In the genomic region with DNA sequence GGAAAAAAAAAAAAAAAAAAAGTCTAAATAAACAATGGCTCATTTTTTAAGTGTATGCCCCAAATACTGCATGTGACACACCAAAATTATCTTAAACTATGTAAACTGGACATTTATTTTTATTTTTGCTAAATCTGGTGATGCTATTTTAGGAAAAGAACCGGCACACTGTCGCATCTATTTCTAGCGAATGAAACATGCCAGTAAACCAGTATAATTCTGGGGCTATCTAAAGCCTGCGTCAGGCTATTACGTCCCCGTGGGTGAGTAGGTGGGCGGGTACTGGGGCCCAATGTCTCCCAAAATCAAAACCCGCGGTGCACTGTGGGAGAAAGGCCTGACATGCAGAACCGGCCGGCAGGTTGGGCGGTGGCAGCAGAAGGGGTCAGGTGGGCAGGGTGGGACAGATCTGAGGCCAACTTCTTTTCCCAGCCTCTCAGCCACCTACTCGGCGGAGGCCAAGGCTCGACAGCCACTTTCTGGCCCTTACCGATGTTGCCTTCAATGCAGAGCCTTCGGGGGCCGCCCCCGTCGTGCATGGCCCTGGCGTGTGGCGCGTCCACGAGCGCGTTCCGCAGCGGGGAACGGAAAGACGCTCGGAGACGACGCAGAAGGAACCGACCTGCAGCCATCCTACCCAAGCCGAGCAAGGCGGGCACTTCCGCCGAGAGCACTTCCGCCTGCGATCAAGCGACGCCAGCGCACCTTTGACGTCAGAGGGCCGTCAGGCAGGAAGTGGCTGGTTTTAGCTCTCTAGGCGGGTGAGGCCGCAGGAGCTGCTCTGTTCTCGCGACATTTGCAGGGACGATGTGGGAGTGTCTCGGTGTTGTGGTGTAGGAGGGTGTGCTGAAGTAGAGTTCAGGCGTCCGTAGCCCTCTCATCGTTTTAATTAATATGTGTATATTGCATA, we compare ENCODE assay signal across 8 mouse cellular contexts. TPM values are rescaled to one million over a fixed set of nuclear protein-coding genes. Genes with fewer than 3 reads are reported as not detected.
DNase-seq lines count a peak whose midpoint lies in the region; ATAC-seq lines count a peak whose summit lies in the region.

A gene (minus strand): TSS at position 712 of the 910 bp plus-strand sequence.

- peak within 1 kb of the TSS; percentile 91 for H3K9ac ChIP-seq in heart, embryonic 14.5 days (ENCODE audit: low read length)
- H3K9ac ChIP-seq in liver, embryonic 13.5 days, result peak within 1 kb of the TSS; percentile 85
- peak within 1 kb of the TSS; percentile 93 for H3K9ac ChIP-seq in stomach, embryonic 16.5 days (ENCODE audit: low read length)

- peak within 1 kb of the TSS; percentile 72 to 99 for H3K4me3 ChIP-seq in heart, embryonic 14.5 days (ENCODE audit: control insufficient read depth in 1 of 2, insufficient read depth in 1 of 2, low read depth in 1 of 2, low read length in 2 of 2)
- peak within 1 kb of the TSS; percentile 85 for H3K4me3 ChIP-seq in liver, embryonic 13.5 days (replicated peaks)
- H3K4me3 ChIP-seq in stomach, embryonic 16.5 days (replicated peaks; ENCODE audit: low read length), result peak within 1 kb of the TSS; percentile 87

- peak within 1 kb of the TSS; percentile 76 for H3K4me2 ChIP-seq in heart, embryonic 14.5 days (ENCODE audit: low read length)
- peak within 1 kb of the TSS; percentile 91 for H3K4me2 ChIP-seq in liver, embryonic 13.5 days
- peak within 1 kb of the TSS; percentile 81 for H3K4me2 ChIP-seq in stomach, embryonic 16.5 days (ENCODE audit: low read depth, low read length)

- peak within 1 kb of the TSS; percentile 98 to 99 for H3K27ac ChIP-seq in heart, embryonic 14.5 days (replicated peaks in 1 of 2; ENCODE audit: control insufficient read depth in 1 of 2, insufficient read depth in 1 of 2, low read depth in 2 of 2, low read length in 2 of 2)
- peak within 1 kb of the TSS; percentile 99 for H3K27ac ChIP-seq in liver, embryonic 13.5 days
- peak within 1 kb of the TSS; percentile 98 for H3K27ac ChIP-seq in stomach, embryonic 16.5 days (ENCODE audit: low read length)

- H3K4me1 ChIP-seq in heart, embryonic 14.5 days (ENCODE audit: control insufficient read depth in 2 of 2, insufficient read depth in 2 of 2, low read length in 2 of 2), result peaks cover 2 to 18% of the 10 kb centered on the region in 2 experiments; a peak in 2 of 4 replicates
- H3K4me1 ChIP-seq in liver, embryonic 13.5 days (replicated peaks), result peaks cover 44% of the 10 kb centered on the region
- H3K4me1 ChIP-seq in stomach, embryonic 16.5 days (ENCODE audit: control insufficient read depth, insufficient read depth, low read length), result peaks cover 14% of the 10 kb centered on the region

- peak; percentile 96 for ATAC-seq in CD4-positive, CD25-positive, alpha-beta regulatory T cell, adult 4 months
- peak; percentile 96 for ATAC-seq in heart, embryonic 14.5 days (ENCODE audit: insufficient number of reproducible peaks, insufficient read depth, low FRiP score, low read depth)
- ATAC-seq in liver, embryonic 13.5 days (ENCODE audit: low read depth), result peak; percentile 94
- ATAC-seq in stomach, embryonic 16.5 days (ENCODE audit: insufficient read depth, low FRiP score), result peak; percentile 97

- no peaks in the 10 kb centered on the region for H3K27me3 ChIP-seq in heart, embryonic 14.5 days (ENCODE audit: control insufficient read depth, insufficient read depth, low read length)
- H3K27me3 ChIP-seq in liver, embryonic 13.5 days, result no peaks in the 10 kb centered on the region
- H3K27me3 ChIP-seq in stomach, embryonic 16.5 days (ENCODE audit: control insufficient read depth, insufficient read depth, low read length), result no peaks in the 10 kb centered on the region

- WGBS in heart, embryonic 14.5 days, result under 1% methylated on average over 54 of the region's 54 CpGs
- WGBS in liver, embryonic 13.5 days (ENCODE audit: insufficient replicate concordance), result under 1% methylated on average over 54 of the region's 54 CpGs
- under 1% methylated on average over 54 of the region's 54 CpGs for whole genome bisulfite sequencing in stomach, embryonic 16.5 days

- 0 out of 2 replicates have a peak, but pooled peaks cover 2% of the 10 kb centered on the region for H3K36me3 ChIP-seq in heart, embryonic 14.5 days (ENCODE audit: control insufficient read depth, insufficient read depth, low read length)
- H3K36me3 ChIP-seq in liver, embryonic 13.5 days, result 0 out of 2 replicates have a peak, but pooled peaks cover 2% of the 10 kb centered on the region
- H3K36me3 ChIP-seq in stomach, embryonic 16.5 days (ENCODE audit: control insufficient read depth, insufficient read depth, low read length), result no peaks in the 10 kb centered on the region

- H3K9me3 ChIP-seq in heart, embryonic 14.5 days (ENCODE audit: control insufficient read depth, low read length), result no peaks in the 10 kb centered on the region
- H3K9me3 ChIP-seq in liver, embryonic 13.5 days (replicated peaks), result no peaks in the 10 kb centered on the region
- H3K9me3 ChIP-seq in stomach, embryonic 16.5 days (replicated peaks; ENCODE audit: control insufficient read depth, low read length), result no peaks in the 10 kb centered on the region

- peak; percentile 95 for DNase-seq in c-Kit-negative CD71-positive TER-119-positive erythroid progenitor cells, embryonic 14.5 days (ENCODE audit: low read depth, low spot score)
- DNase-seq in fibroblast of lung, adult 2 months (ENCODE audit: low read depth), result peak; percentile 96
- DNase-seq in kidney, postnatal 14 days, result peak; percentile 98
- DNase-seq in liver, embryonic 13.5 days, result peak; percentile 96
- peak; percentile 98 for DNase-seq in neural tube, embryonic 10.5 days (ENCODE audit: extremely low spot score, low spot score)

RNA-seq across cellular contexts. Expression of the gene that starts here (rescaled TPM):
- polyA plus RNA-seq in CD4-positive, CD25-positive, alpha-beta regulatory T cell, adult 4 months (2017; shearing (Covaris generic)), result 10 to 100 TPM; 91.3 to 93.4 TPM
- 51.2 and 59.1 TPM in 2 replicates for polyA plus RNA-seq in heart, embryonic 14.5 days (2014; fragmentation: Nextera tagmentation; extraction: Ambion mirVana)
- 25.3 and 29.1 TPM in 2 replicates for polyA plus RNA-seq in liver, embryonic 13.5 days (2015; fragmentation: Nextera tagmentation; extraction: Ambion mirVana)
- polyA plus RNA-seq in stomach, embryonic 16.5 days (2015; fragmentation: Nextera tagmentation; extraction: Ambion mirVana), result 69.5 and 79.1 TPM in 2 replicates

Comparison
In these comparisons a context has a peak if more than half of its experiments do, and no peak if none do; other contexts are left out.
1. Peak in every context shown above with its lines: DNase-seq, ATAC-seq, H3K4me3 ChIP-seq and H3K27ac ChIP-seq.